Mouse (Mus musculus) heart, postnatal 25 days (tissue): ENCODE measurements at regions not wholly inside any gene's neighbourhood (a gene's known extent, or its start where the extent isn't known, plus 50 kb on each side); places are given as distances from the start of the nearest gene placed in this dataset.
A peak's percentile ranks its signal among the peaks of the same experiment; 100 is the strongest.

Experiments used
- DNase-seq: peaks from one replicate; pipeline ENCODE4 v3.0.0; 2022; ENCODE audit warnings: low spot score
- intact Hi-C: fragments of 180-260 bp; cut with DNase I; formaldehyde crosslinking; loops from one replicate; pipeline ENCODE4 v1.15.1; 2025

DNA sequence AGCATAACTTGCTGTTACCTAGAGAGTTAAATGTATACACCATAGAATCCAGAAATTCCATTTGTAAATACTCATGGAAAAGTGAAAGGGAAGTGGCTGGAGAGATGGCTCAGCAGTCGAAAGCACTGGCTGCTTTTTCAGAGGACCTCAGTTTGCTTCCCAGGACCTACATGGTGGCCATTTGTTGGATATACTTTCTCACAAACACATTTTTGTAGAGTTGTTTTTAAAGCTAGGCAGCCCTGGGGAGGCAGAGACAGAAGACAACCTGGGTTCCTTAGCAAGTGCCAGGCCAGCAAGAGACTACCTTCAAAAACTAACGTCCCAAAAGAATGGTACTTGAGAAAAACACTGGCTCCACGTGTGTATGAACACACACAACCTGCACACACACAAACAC is 124.0 kb upstream of the Gm15217 start:
- intact Hi-C loops = no loop called here
- no peak for DNase-seq

DNA sequence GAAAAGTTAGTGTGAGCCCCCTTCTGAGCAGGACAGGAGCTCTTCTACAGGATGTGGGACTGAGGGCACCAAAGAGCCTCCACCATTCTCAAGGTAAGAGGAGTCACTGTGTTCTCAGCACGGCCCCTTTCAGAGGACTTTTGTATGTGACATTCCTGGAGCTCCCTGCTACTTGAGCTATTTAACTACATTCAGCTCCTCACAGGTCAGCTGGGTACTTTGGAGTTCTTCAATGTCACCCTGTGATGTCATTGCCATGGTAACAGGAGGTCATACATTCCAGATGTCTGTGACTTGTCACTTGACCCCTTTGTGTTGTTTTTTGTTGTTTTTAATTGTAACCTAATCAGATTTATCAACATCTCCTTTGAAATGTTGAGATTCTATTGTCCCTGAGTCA is 122.9 kb upstream of the Gm15217 start:
- no peak for DNase-seq
- intact Hi-C loops = no loop called here

DNA sequence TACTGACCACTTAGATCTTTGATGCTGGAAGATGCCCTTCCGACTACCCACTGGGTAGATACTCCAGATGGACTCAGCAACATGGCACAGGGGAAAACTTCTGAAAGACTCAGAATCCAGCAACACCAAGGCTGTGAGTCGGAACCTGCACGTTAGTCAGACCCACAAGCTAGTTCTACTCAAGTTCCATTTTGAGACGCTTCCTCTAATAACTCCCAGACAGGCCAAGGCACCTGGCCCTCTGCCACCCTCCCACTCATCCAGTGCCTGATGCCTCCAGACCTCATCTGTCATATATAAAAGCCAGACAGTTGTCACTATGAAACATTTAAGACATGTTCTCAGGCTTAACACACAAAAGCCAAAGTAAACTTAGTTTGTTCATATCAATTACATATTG is 121.9 kb upstream of the Gm15217 start:
- intact Hi-C loops = no loop called here
- DNase-seq = no peak

DNA sequence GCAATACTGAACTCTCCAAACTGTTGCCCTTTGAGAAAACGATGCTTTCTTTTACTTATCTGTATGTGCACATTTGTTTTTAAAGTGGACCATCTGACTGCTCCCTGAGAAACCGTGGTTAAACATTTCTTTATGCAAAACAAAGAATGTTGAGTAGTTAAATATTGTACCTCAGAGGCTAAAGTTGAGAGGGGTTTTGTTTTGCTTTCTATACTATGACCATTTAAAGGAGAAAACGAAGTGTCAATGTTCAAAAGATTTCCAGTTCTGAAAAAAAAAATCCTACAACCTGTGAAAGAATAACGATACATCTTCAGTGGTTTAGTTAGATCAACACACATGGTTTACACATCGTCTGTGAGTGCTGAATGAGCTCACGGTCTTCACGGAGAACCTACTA is 120.7 kb upstream of the Gm15217 start:
- DNase-seq = no peak
- intact Hi-C loops = no loop called here

DNA sequence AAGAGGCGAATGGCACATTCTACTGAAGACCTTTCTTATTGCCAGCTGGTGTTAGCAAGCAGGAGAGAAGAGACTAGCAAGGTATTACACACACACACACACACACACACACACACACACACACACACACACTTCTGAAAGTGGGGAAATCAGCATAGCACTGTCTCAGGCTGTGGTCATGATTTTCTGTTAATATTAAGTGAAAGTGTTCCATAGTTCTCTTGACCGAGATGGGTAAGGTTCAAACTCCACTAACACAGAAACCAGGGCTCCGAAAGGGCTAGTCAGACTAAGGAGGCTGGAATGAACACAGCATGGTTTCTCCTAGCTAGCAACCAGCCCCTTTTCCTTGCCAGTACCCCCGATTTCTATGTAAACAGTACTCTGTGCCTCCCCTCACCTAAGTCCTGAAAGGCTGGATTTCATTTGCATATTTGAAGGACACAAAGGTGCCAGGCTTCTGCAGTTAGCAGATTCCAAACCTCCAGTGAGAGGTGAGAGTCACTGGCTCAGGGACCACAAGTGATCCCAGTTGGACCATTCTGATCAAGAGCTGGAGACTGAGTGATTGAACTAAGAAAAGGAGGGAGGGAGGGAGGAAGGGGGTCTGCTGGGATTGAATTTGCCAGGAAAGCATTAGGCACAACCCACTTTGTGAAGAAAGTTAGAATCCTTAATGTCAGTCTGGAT is 118.8 kb upstream of the Gm15217 start:
- intact Hi-C loops = no loop called here

DNA sequence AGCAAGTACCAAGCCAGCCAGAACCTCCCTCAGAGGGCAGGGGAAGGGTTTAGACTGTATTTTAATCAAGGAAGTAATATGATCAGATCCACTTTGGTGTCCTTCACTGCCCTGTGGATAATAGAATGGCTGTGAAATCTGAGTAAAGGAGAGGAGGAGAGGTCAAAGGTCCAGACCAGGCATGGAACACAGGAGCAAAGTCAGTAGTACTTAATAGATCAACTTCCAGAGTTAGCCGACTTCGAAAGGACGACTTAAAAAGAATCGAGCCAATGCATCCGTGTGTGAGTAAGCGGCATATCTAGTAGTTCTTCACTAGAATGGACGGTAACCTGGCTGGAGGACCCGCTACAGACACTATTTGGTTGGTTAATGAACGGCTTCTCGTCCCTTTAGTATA is 103.8 kb upstream of the Gm15217 start:
- no peak for DNase-seq
- intact Hi-C loops = no loop called here

More for the DNA sequence above, 118.8 kb upstream of the Gm15217 start:
- DNase-seq = no peak

DNA sequence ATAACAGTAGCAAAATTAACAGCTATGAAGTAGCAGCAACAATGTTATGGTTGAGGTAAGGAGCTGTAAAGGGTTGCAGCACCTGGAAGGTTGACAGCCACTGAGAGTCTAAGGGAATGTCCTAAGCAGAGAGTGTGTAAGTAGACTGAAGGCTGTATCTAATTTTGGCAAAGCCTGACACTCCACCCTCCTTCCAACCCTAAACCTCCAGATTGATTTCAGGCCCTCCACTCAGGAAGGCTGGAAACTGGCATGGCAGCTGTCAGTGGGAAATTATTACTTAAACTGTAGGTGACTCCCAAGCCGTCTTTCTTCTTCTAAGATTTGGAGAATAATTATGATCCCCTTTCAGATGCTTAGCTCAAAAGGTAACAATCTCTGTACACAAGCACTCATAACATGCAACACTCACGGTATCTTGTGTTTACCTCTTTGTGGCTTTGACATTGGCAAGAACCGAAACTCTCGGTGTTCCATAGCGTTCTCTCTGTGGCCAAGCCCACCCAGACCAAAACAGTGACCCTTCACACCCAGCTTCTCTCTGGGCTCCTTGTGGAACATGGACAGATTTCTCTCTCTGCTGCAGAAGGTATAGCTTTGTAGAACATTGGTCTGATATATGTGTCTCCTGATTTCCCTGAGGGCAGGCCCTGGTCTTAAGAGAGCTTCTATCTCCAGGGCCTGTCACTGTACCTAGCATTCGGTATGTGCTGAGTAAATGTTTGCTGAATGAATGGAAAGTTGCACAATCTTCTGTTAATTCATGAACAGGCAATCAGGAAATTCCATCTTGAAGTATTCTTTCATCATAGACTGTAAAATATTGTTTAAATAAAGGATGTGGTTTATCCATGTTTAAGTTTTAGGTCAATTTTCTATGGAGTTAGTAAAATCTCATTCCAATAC is 102.0 kb upstream of the Gm15217 start:
- no peak for DNase-seq
- intact Hi-C loops = no loop called here

DNA sequence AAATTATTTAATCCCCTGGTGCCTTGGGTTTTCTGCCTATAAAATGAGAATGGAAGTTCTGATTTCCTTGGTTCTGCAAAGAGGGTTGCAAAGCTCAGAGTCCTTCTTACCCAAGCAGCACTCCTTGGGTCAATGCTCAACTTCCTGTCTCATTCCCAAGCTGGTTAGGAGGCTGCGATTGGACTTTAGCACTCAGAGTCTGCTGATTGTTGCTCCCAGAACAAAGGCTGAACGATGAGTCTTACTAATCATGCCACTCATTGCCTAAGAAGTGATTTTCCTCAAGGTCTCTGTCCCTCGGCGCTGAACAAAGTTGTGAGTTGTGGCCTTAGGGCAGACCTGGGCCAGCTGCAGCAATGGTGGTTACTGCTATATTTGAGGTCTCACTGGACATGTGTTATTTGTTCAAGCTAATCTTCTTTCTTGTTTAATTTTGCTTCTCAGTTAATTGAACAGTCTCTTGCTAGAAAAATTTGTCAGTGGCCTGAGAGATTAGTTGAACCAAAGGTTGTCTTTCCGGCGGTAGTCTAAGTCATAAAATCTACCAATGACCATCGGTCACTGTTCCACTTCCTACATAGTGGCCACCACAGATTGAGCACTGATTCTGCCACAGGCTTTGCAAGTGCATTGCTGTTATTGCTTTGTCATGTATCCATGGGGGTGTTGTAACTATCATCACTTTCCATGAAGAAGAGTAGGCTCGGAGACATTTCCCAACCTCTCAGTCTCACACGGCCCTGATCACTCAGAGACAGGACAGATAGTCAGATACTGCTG is 101.2 kb upstream of the Gm15217 start:
- no peak for DNase-seq
- intact Hi-C loops = no loop called here

DNA sequence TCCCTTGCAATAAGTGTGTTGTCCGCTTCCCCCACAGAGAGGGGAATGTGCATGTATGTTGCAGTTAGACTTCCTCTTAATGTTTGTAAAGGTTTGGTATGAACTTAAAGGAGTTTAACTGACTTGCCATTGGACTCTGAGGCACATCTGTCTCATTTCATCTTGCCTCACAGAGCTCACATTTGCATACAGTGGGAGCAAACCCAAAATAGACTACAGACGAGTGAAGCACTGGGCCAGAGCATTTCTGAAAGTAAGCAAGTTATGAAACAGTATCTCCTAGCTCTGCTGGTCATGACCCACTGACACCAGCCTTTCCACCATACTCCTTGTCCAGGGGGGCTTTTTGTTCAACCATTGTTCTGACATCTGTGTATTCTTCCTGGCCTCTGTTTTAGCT is 86.8 kb upstream of the Gm15217 start:
- intact Hi-C loops = no loop called here
- DNase-seq = no peak

DNA sequence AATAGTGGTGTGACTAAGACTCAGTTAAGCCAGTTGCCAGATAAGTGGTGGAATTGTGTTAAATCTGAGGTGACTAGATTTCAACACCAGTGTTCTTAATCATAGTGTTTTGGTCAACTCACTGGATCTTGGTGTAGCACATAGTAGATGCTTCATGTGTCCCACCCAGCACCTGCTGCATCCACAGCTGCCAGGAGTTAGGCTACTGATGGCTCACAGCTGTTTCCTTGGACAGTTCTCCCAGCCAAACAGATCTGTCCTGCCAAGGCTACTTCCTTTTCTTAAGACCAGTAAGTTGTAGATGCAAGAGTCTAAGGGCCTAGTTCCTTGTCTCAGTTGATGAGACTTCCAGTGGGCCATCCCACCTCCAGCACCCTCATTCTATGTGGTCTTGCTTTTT is 82.9 kb upstream of the Gm15217 start:
- DNase-seq = peak; percentile 70
- intact Hi-C loops = no loop called here

DNA sequence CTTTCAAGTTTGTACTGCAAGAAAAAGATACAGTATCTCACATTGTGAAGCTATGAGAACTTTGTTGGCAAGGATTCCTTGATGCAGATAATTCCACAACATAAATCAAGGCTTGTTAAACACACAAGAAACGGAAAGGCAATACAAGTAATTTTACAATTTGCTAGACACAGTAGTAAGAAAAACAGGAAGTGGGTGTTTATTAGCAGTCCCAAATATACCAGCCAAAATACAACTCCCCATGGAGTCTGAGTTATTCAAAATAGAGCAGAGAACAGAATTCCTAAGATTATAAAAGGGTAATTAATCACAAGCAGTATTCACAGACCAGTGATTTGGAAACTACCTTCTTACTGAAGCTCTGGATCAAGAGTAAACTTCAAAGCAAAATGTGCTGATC is 78.7 kb upstream of the Gm15217 start:
- DNase-seq = no peak
- intact Hi-C loops = loop anchor here (5.0 kb wide), 1 partner anchor 87 kb away; no protein-coding TSS in a partner anchor

DNA sequence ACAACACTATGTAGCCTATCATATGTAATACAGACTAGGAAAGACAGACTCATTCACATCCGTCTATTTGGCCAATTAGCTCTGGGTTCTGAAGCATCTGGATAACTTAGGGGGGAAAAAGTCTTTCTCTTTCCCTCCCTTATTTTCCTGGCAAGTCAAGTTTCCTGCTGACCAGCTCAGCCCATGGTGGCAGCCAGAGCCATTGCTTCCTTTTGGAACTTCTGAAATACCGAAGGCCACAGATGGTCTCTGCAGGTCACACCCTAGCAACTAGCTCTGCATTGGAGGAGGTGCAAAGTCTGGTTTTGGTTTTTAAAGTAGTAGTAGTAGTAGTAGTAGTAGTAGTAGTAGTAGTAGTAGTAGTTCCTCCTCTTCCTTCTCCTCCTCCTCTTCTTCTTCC is 76.6 kb upstream of the Gm15217 start:
- intact Hi-C loops = loop anchor here (5.0 kb wide), 1 partner anchor 85 kb away; no protein-coding TSS in a partner anchor

DNA sequence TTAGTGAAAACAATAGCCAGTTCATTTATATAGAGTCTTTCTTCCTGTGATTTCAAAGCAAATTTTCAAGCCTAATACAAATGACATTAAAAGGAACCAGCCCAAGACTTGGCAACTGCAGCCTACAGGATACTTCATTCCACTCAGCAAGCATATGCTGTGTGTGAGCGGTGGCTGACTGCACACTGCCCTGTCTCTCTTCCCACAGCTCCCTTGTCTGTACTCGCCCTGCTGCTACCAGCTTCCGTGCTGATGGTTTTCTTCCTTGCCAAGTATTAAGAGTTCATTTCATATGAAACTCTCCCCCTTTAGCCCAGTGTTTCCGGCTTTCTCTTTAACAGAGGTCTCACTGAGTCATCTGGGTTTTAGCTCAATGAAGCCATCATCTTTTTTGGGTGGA is 73.9 kb upstream of the Gm15217 start:
- no peak for DNase-seq
- intact Hi-C loops = no loop called here

More for the DNA sequence above, 76.6 kb upstream of the Gm15217 start:
- DNase-seq = no peak

DNA sequence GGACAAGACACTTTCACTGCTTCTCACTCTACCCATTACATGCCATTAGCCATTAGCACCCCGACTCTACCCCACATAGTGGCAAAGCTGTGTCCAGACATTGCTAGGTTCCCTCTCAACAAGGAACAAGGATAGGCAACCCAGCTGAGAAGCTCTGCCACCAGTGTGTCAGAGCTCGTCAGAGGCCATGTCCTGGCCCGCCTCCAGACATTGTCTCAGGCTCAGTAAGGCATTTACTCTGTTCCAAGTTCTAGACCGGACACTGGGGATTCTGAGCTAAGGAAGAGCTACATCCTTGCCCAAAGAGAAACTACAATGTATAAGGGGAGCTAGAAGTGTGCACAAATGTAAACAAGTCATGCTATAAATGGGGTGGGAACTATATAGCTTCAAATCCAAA is 66.2 kb upstream of the Gm15217 start:
- intact Hi-C loops = loop anchor here (5.0 to 10.0 kb wide), 3 partner anchors 168 to 389 kb away; no protein-coding TSS in a partner anchor
- DNase-seq = no peak

DNA sequence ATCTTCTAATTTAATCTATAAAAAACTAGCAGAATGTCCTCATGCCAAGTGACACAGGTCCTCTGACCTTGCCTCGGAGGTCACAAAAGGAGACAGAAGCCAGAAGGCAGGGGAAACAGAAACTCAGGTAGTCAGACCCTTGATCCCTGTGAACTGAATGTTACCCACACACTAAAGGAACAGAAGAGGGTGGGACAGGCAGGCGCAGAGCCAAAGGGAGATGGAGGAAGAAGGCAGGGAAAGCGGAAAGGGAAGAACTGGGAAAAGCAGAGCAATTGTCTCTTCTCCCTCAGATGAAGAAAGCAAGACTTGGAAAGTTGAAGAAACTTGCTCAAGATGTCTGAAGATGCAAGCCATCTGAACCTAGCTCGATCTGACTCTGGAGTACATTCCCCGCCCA is 62.7 kb upstream of the Gm15217 start:
- intact Hi-C loops = loop anchor here (2.0 to 10.0 kb wide), 3 partner anchors 70 to 338 kb away; no protein-coding TSS in a partner anchor
- no peak for DNase-seq

DNA sequence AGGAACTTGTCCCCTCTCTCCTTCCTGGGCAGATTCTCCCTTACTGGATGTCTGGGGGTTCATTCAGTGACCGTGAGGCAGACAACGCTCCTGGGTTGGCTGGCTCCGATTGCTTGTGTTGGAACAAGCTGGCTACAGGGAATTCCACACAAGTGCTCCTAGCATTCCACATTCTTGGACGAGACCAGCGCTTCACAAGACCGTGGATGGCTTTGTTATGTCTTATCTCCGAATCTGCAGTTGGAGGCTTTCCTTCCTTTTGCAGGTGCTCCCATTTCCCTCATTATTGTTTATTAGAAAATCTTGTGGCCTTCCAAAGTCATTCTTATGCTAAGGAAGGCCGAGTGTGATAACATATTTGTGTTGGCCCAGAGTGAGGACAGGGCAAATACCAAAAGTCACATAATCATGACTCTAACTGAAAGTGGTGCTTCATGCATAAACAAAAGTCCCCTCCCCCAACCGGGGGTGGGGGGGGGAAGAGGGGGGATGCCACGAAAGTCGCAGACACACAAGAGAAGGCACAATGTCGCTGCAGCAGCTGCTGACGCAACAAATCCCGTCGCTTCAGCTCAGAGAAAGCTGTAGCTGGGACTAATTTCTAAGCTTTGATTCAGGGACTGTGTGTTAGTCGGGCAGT is 61.7 kb upstream of the Gm15217 start:
- DNase-seq = peak; percentile 41
- intact Hi-C loops = loop anchor here (2.0 to 10.0 kb wide), 3 partner anchors 69 to 337 kb away; no protein-coding TSS in a partner anchor

DNA sequence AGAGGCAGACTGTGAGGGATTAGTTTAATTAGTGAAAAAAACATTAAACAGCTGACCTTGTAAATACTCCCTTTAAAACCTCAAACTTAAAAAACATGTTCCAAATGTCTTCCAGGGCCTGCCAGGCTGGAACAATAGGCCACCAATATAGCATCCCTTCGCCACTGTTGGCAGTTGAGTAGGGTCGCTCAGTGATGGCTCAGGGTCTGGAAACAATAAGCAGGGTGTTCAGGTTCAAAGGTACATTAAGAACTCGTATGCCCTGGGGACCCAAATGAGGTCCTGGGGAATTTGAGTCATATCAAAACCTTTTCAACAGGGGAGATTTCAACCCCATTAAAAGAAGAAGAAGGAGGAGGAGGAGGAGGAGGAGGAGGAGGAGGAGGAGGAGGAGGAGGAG is 51.1 kb upstream of the Gm15217 start:
- intact Hi-C loops = no loop called here
- DNase-seq = no peak
